Mouse (Mus musculus) CH12.LX (cell line): ENCODE data around the gene Hoxc5. TPM values are rescaled to one million over a fixed set of nuclear protein-coding genes. Genes with fewer than 3 reads are reported as not detected.

ENCODE experiments used
- DNase-seq: peaks from one replicate; pipeline ENCODE4 v3.0.0-alpha.2; 2013; ENCODE audit errors: extremely low read depth
- H3K27ac ChIP-seq: 2 replicates; pipeline ENCODE4 v1.5.1; 2012; ENCODE audit warnings: low read depth, mild to moderate bottlenecking, control low read depth, moderate library complexity; ENCODE audit not compliant: insufficient read depth
- H3K27me3 ChIP-seq: replicated peaks from 2 replicates; pipeline ENCODE3; 2012; ENCODE audit warnings: inconsistent platforms
- H3K36me3 ChIP-seq, 2 experiments: replicated peaks in 1 of 2; 2 replicates each; pipeline versions ENCODE3 to v1.6.1; 2012; ENCODE audit warnings: inconsistent platforms in 1 of 2, low read length in 1 of 2, mild to moderate bottlenecking in 1 of 2, mixed read lengths in 1 of 2, moderate library complexity in 1 of 2; ENCODE audit not compliant: control insufficient read depth in 1 of 2, insufficient read depth in 1 of 2
- H3K4me1 ChIP-seq, 2 experiments: 2 replicates each; pipeline ENCODE4 v1.6.1; 2012; ENCODE audit warnings: inconsistent platforms in 1 of 2, moderate library complexity in 1 of 2; ENCODE audit not compliant: insufficient read depth in 2 of 2, control insufficient read depth in 1 of 2
- H3K4me2 ChIP-seq: 2 replicates; pipeline ENCODE4 v1.6.1; 2012; ENCODE audit warnings: low read depth, mild to moderate bottlenecking, control low read depth; ENCODE audit not compliant: poor library complexity, insufficient read depth, severe bottlenecking
- H3K4me3 ChIP-seq, 3 experiments: fragments of 150-350 bp in 1 of 3; sonication (generic) in 1 of 3; replicated peaks in 1 of 3; 2 replicates each; pipeline versions ENCODE3 to v1.5.1; 2011 to 2012; ENCODE audit warnings: low read depth in 2 of 3, low read length in 2 of 3, mild to moderate bottlenecking in 2 of 3, moderate library complexity in 2 of 3, control low read depth in 1 of 3, improper control_type of control experiment in 1 of 3, inconsistent platforms in 1 of 3, mixed read lengths in 1 of 3; ENCODE audit not compliant: poor library complexity in 1 of 3
- H3K79me2 ChIP-seq: replicated peaks from 2 replicates; pipeline ENCODE4 v1.6.1; 2012; ENCODE audit warnings: mild to moderate bottlenecking, moderate library complexity; ENCODE audit not compliant: control insufficient read depth, poor library complexity, insufficient read depth, severe bottlenecking; ENCODE audit errors: extremely low read depth
- H3K9ac ChIP-seq: 2 replicates; pipeline ENCODE4 v1.6.1; 2012; ENCODE audit warnings: low read depth, mild to moderate bottlenecking, control low read depth, moderate library complexity; ENCODE audit not compliant: insufficient read depth
- H3K9me3 ChIP-seq: replicated peaks from 2 replicates; pipeline ENCODE3; 2012; ENCODE audit warnings: low read length, inconsistent platforms, mixed read lengths
- BHLHE40 ChIP-seq: IDR thresholded peaks from 2 replicates; pipeline ENCODE4 v1.6.1; 2011; ENCODE audit warnings: mild to moderate bottlenecking, low read depth, low read length, improper control_type of control experiment
- CHD2 ChIP-seq: IDR thresholded peaks from 2 replicates; pipeline ENCODE4 v1.6.1; 2011; ENCODE audit warnings: low read length, improper control_type of control experiment
- CTCF ChIP-seq, 2 experiments: IDR thresholded peaks in 1 of 2; conservative IDR thresholded peaks in 1 of 2; 2 replicates each; pipeline ENCODE4 v1.5.1; 2011 to 2012; ENCODE audit warnings: low read depth in 2 of 2, low read length in 2 of 2, improper control_type of control experiment in 1 of 2, inconsistent platforms in 1 of 2, mild to moderate bottlenecking in 1 of 2, moderate library complexity in 1 of 2
- E2F4 ChIP-seq: IDR thresholded peaks from 2 replicates; pipeline ENCODE4 v1.6.1; 2011; ENCODE audit warnings: low read depth, low read length, improper control_type of control experiment; ENCODE audit not compliant: insufficient replicate concordance
- EP300 ChIP-seq: IDR thresholded peaks from 2 replicates; pipeline ENCODE4 v1.6.1; 2011; ENCODE audit warnings: low read length, improper control_type of control experiment
- ETS1 ChIP-seq: conservative IDR thresholded peaks from 2 replicates; pipeline ENCODE4 v1.6.1; 2012; ENCODE audit warnings: low read depth, mild to moderate bottlenecking, inconsistent platforms, low read length, improper control_type of control experiment, moderate library complexity
- HCFC1 ChIP-seq: IDR thresholded peaks from 2 replicates; pipeline ENCODE4 v1.6.1; 2012; ENCODE audit warnings: low read depth, mild to moderate bottlenecking, inconsistent platforms, low read length, improper control_type of control experiment
- JUN ChIP-seq: IDR thresholded peaks from 2 replicates; pipeline ENCODE4 v1.6.1; 2011; ENCODE audit warnings: low read depth, mild to moderate bottlenecking, low read length, improper control_type of control experiment, moderate library complexity; ENCODE audit not compliant: insufficient read depth
- KAT2A ChIP-seq: IDR thresholded peaks from 2 replicates; pipeline ENCODE4 v1.6.1; 2012; ENCODE audit warnings: low read length, improper control_type of control experiment, inconsistent platforms; ENCODE audit not compliant: insufficient replicate concordance
- MEF2A ChIP-seq: IDR thresholded peaks from 2 replicates; pipeline ENCODE4 v1.6.1; 2014; ENCODE audit warnings: low read depth, mild to moderate bottlenecking, inconsistent platforms, low read length, improper control_type of control experiment, borderline replicate concordance
- PAX5 ChIP-seq: IDR thresholded peaks from 2 replicates; pipeline ENCODE4 v1.6.1; 2012; ENCODE audit warnings: low read length, inconsistent platforms, mixed read lengths
- POLR2A ChIP-seq: IDR thresholded peaks from 2 replicates; pipeline ENCODE4 v1.6.1; 2011; ENCODE audit warnings: low read depth, mild to moderate bottlenecking, improper control_type of control experiment, low read length
- SMC3 ChIP-seq: IDR thresholded peaks from 2 replicates; pipeline ENCODE4 v1.6.1; 2011; ENCODE audit warnings: low read depth, low read length, improper control_type of control experiment
- TCF12 ChIP-seq: IDR thresholded peaks from 2 replicates; pipeline ENCODE4 v1.6.1; 2014; ENCODE audit warnings: low read depth, mild to moderate bottlenecking, inconsistent platforms, low read length, improper control_type of control experiment
- ZNF384 ChIP-seq: IDR thresholded peaks from 2 replicates; pipeline ENCODE4 v1.6.1; 2012; ENCODE audit warnings: low read depth, low read length, improper control_type of control experiment, inconsistent platforms
- dilution Hi-C: fragments of 300-500 bp; cut with MboI; formaldehyde crosslinking; loops from 2 replicates; pipeline ENCODE4 v1.14.3; 2020; ENCODE audit warnings: low sequenced_read_pairs; ENCODE audit not compliant: extremely low pct_unique_long_range_greater_than_20kb, extremely low pct_ligation_motif_present
- in situ Hi-C: fragments of 300-500 bp; cut with MboI; formaldehyde crosslinking; loops from 3 replicates; pipeline ENCODE4 v1.14.3; 2019; ENCODE audit warnings: low sequenced_read_pairs, low pct_ligation_motif_present, low pct_unique_long_range_greater_than_20kb, mixed read lengths
- polyA plus RNA-seq: library from polyadenylated mRNA; unstranded; fragments of >175 nt; gene quantifications from 2 replicates; pipeline ENCODE4 v1.2.1, GENCODE M21; 2012; ENCODE audit warnings: low read depth; ENCODE audit not compliant: insufficient read length
- total RNA-seq, 2 experiments: library from RNA; depleted of rRNA; stranded (reverse); fragments of 300-350 nt in 1 of 2; fragments of >200 nt in 1 of 2; gene quantifications; 2 replicates each; pipeline ENCODE4 v1.2.3; 2012 to 2014

Hoxc5 gene
- total and polyA plus RNA-seq, 3 experiments = 0.15 to 0.16 TPM; not detected in 1

DNA sequence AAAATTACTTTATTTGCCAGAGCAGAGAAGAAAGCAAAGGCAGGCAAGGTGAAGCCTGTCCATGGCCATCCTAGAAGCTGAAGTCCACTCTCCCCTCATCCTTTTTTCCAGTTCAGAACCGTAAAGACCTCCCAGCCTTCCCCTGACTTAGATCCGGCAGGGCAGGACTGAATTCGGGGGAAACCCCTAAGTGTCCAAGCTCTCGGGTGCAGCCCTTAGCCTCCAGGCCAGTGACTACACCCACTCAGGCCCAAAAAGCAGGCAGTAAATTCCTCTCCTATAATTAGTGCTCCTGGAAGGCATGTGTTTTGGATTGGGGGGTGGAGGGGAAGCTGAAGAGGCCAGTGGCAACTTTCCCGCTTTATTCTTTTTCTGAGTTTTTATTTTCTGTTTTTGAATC lies 38.6 kb downstream of the Hoxc5 start:
- DNase-seq = peak; percentile 47
- TF ChIP-seq KAT2A = no peak
- no peak for TF ChIP-seq CTCF (conservative IDR thresholded peaks at IDR 0.05 in 1 of 2, IDR thresholded peaks at IDR 0.05 in 1 of 2; ENCODE audit: low read depth in 2 of 2, low read length in 2 of 2)
- TF ChIP-seq JUN = no peak
- no peak; the same call in 1 of the 2 replicates for TF ChIP-seq BHLHE40
- no peak for TF ChIP-seq MEF2A
- TF ChIP-seq SMC3 = no peak
- no peak; the same call in 1 of the 2 replicates for TF ChIP-seq ZNF384
- no peak for TF ChIP-seq CHD2
- no peak for TF ChIP-seq EP300
- TF ChIP-seq POLR2A = no peak
- no peak for TF ChIP-seq PAX5
- TF ChIP-seq E2F4 = no peak
- no peak for TF ChIP-seq ETS1
- peak overlapping the region in 2 of 3 experiments; percentile 4 for H3K4me3 ChIP-seq
- peaks cover 13 to 92% of the 10 kb centered on the region in 2 experiments for H3K4me1 ChIP-seq
- no peaks in the 10 kb centered on the region for H3K36me3 ChIP-seq
- in situ Hi-C loops (no loop called here), dilution Hi-C loops (no loop called here)
- peak overlapping the region; percentile 8 for H3K9ac ChIP-seq
- no peak overlapping the region for H3K27ac ChIP-seq
- H3K27me3 ChIP-seq = no peaks in the 10 kb centered on the region
- H3K4me2 ChIP-seq = peak overlapping the region; percentile 80
- no peaks in the 10 kb centered on the region for H3K79me2 ChIP-seq
- no peaks in the 10 kb centered on the region for H3K9me3 ChIP-seq

DNA sequence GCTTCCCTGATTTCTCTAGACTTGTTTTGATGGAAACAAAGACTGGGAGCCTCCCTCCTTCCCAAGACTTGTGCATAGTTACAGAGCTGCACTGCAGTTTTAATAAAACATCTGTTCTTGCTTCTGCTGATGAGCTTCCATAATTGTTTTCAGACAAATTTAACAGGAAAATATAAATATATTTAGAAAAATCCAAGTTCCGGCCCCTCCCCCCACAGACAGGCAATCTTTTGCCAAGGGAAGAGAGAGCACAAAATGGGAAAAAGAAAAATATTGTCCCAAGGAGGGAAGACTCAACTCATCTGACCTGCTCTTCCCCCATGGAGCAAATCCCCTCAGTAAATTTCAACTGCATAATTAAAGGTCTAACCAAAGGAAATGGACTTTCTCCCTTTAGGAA lies 39.1 kb downstream of the Hoxc5 start:
- no peak for TF ChIP-seq JUN
- no peak for TF ChIP-seq TCF12
- no peak for TF ChIP-seq HCFC1
- no peak for TF ChIP-seq E2F4
- no peak for DNase-seq
- H3K27me3 ChIP-seq = no peaks in the 10 kb centered on the region
- H3K4me1 ChIP-seq = peaks cover 13 to 88% of the 10 kb centered on the region in 2 experiments
- H3K36me3 ChIP-seq = no peaks in the 10 kb centered on the region
- H3K4me2 ChIP-seq = peak overlapping the region; percentile 80
- peak overlapping the region; percentile 8 for H3K9ac ChIP-seq
- H3K4me3 ChIP-seq = no peak overlapping the region
- no peaks in the 10 kb centered on the region for H3K9me3 ChIP-seq
- dilution Hi-C loops (no loop called here), in situ Hi-C loops (no loop called here)
- no peaks in the 10 kb centered on the region for H3K79me2 ChIP-seq
- no peak overlapping the region for H3K27ac ChIP-seq
